Comparison of ENCODE assay signal across 19 mouse cellular contexts in genomic region chr11:36481524-36481923, GRCm38 (mm10).
A peak's percentile ranks its signal among the peaks of the same experiment; 100 is the strongest.
DNase-seq lines count a peak whose midpoint lies in the region; ATAC-seq and TF ChIP-seq lines count a peak whose summit lies in the region.
"Had no signal": no experiment of that assay in that cellular context is flagged by ENCODE, and none has a peak within 500 bp of the region (broad histone marks: within the 10 kb centered on the region; RNA-seq: fewer than 3 reads in every experiment).

No protein-coding gene starts in this region.

- no peak for TF ChIP-seq POLR2A in heart, adult 2 months (IDR thresholded peaks at IDR 0.05; ENCODE audit: insufficient read depth, low read depth, low read length)

- H3K9ac ChIP-seq in heart, embryonic 13.5 days = no peak overlapping the region
- no peak overlapping the region for H3K9ac ChIP-seq in heart, adult 2 months (ENCODE audit: low read depth, low read length)
- no peak overlapping the region for H3K9ac ChIP-seq in intestine, embryonic 16.5 days (ENCODE audit: low read depth, low read length)
- H3K9ac ChIP-seq in intestine, postnatal 0 days (ENCODE audit: low read depth, low read length) = no peak overlapping the region
- no peak overlapping the region for H3K9ac ChIP-seq in neural tube, embryonic 11.5 days (ENCODE audit: low read length)
- H3K9ac ChIP-seq in neural tube, embryonic 15.5 days (replicated peaks) = no peak overlapping the region
- H3K9ac ChIP-seq: embryonic facial prominence, embryonic 12.5 days; intestine, embryonic 15.5 days; stomach, embryonic 15.5 days had no signal

- no peak overlapping the region for H3K27ac ChIP-seq in heart, embryonic 13.5 days (replicated peaks)
- H3K27ac ChIP-seq in heart, adult 2 months = no peak overlapping the region
- H3K27ac ChIP-seq in intestine, embryonic 16.5 days (ENCODE audit: low read length) = no peak overlapping the region
- H3K27ac ChIP-seq in intestine, postnatal 0 days (ENCODE audit: low read depth, low read length) = no peak overlapping the region
- H3K27ac ChIP-seq in neural tube, embryonic 11.5 days (ENCODE audit: low read depth, low read length) = no peak overlapping the region
- H3K27ac ChIP-seq in neural tube, embryonic 15.5 days (replicated peaks) = no peak overlapping the region
- H3K27ac ChIP-seq: embryonic facial prominence, embryonic 12.5 days; intestine, embryonic 15.5 days; kidney, postnatal 0 days; layer of hippocampus, adult 2 months; stomach, embryonic 15.5 days had no signal

- no peak overlapping the region for H3K4me3 ChIP-seq in heart, embryonic 13.5 days
- no peak overlapping the region for H3K4me3 ChIP-seq in heart, adult 2 months
- H3K4me3 ChIP-seq in intestine, embryonic 16.5 days (ENCODE audit: low read length) = no peak overlapping the region
- no peak overlapping the region for H3K4me3 ChIP-seq in intestine, postnatal 0 days (ENCODE audit: low read depth, low read length)
- no peak overlapping the region for H3K4me3 ChIP-seq in neural tube, embryonic 11.5 days (ENCODE audit: low read depth, low read length)
- H3K4me3 ChIP-seq in neural tube, embryonic 15.5 days (replicated peaks) = no peak overlapping the region
- H3K4me3 ChIP-seq: embryonic facial prominence, embryonic 12.5 days; intestine, embryonic 15.5 days; layer of hippocampus, adult 2 months; megakaryocyte, embryonic 14.5 days; stomach, embryonic 15.5 days had no signal

- peaks cover 15% of the 10 kb centered on the region; the same call in 1 of the 2 replicates for H3K27me3 ChIP-seq in heart, embryonic 13.5 days (replicated peaks)
- H3K27me3 ChIP-seq in heart, adult 2 months (ENCODE audit: control insufficient read depth, insufficient read depth, low read length) = no peaks in the 10 kb centered on the region
- H3K27me3 ChIP-seq in intestine, embryonic 16.5 days (replicated peaks; ENCODE audit: control insufficient read depth, insufficient read depth, low read length) = no peaks in the 10 kb centered on the region
- H3K27me3 ChIP-seq in intestine, postnatal 0 days (replicated peaks; ENCODE audit: control insufficient read depth, insufficient read depth, low read length) = no peaks in the 10 kb centered on the region
- no peaks in the 10 kb centered on the region for H3K27me3 ChIP-seq in neural tube, embryonic 11.5 days (ENCODE audit: control insufficient read depth, insufficient read depth, low read length)
- H3K27me3 ChIP-seq in neural tube, embryonic 15.5 days (replicated peaks) = no peaks in the 10 kb centered on the region
- H3K27me3 ChIP-seq: megakaryocyte, embryonic 14.5 days; stomach, embryonic 15.5 days had no signal

- intact Hi-C loops in heart, adult 2 months (cut with DNase I) = no loop called here

- TF ChIP-seq EP300 in heart, adult 2 months (IDR thresholded peaks at IDR 0.05; ENCODE audit: insufficient read depth, low read depth, low read length) = no peak

- peak overlapping the region; percentile 32 for H3K4me2 ChIP-seq in heart, embryonic 13.5 days
- H3K4me2 ChIP-seq in intestine, embryonic 16.5 days (ENCODE audit: low read depth, low read length) = no peak overlapping the region
- no peak overlapping the region for H3K4me2 ChIP-seq in intestine, postnatal 0 days (replicated peaks; ENCODE audit: low read depth)
- no peak overlapping the region for H3K4me2 ChIP-seq in neural tube, embryonic 11.5 days (ENCODE audit: low read depth)
- H3K4me2 ChIP-seq in neural tube, embryonic 15.5 days = no peak overlapping the region
- H3K4me2 ChIP-seq: embryonic facial prominence, embryonic 12.5 days; intestine, embryonic 15.5 days; stomach, embryonic 15.5 days had no signal

- no peaks in the 10 kb centered on the region for H3K36me3 ChIP-seq in heart, embryonic 13.5 days
- no peaks in the 10 kb centered on the region for H3K36me3 ChIP-seq in heart, adult 2 months (ENCODE audit: control insufficient read depth, insufficient read depth, low read length)
- H3K36me3 ChIP-seq in intestine, embryonic 16.5 days (ENCODE audit: control insufficient read depth, insufficient read depth, low read length) = no peaks in the 10 kb centered on the region
- H3K36me3 ChIP-seq in intestine, postnatal 0 days (ENCODE audit: control insufficient read depth, insufficient read depth) = no peaks in the 10 kb centered on the region
- no peaks in the 10 kb centered on the region for H3K36me3 ChIP-seq in neural tube, embryonic 11.5 days (ENCODE audit: control insufficient read depth, insufficient read depth, low read length)
- no peaks in the 10 kb centered on the region for H3K36me3 ChIP-seq in neural tube, embryonic 15.5 days
- H3K36me3 ChIP-seq: embryonic facial prominence, embryonic 12.5 days; intestine, embryonic 15.5 days; stomach, embryonic 15.5 days had no signal

- WGBS in heart, embryonic 13.5 days = 26% methylated on average over 7 of the region's 7 CpGs
- 34% methylated on average over 7 of the region's 7 CpGs for WGBS in heart, adult 2 months
- 20% methylated on average over 7 of the region's 7 CpGs for WGBS in intestine, embryonic 16.5 days
- 24% methylated on average over 7 of the region's 7 CpGs for WGBS in intestine, postnatal 0 days
- 67% methylated on average over 7 of the region's 7 CpGs for WGBS in neural tube, embryonic 11.5 days
- WGBS in neural tube, embryonic 15.5 days = 14% methylated on average over 7 of the region's 7 CpGs

- H3K4me1 ChIP-seq in heart, embryonic 13.5 days = peaks cover 34% of the 10 kb centered on the region
- no peaks in the 10 kb centered on the region for H3K4me1 ChIP-seq in heart, adult 2 months (ENCODE audit: control insufficient read depth, insufficient read depth, low read length)
- H3K4me1 ChIP-seq in intestine, embryonic 16.5 days (ENCODE audit: control insufficient read depth, insufficient read depth, low read length) = no peaks in the 10 kb centered on the region
- no peaks in the 10 kb centered on the region for H3K4me1 ChIP-seq in intestine, postnatal 0 days (replicated peaks; ENCODE audit: control insufficient read depth, insufficient read depth, low read length)
- no peaks in the 10 kb centered on the region for H3K4me1 ChIP-seq in neural tube, embryonic 11.5 days (ENCODE audit: control insufficient read depth, insufficient read depth, low read length)
- peaks cover 34% of the 10 kb centered on the region for H3K4me1 ChIP-seq in neural tube, embryonic 15.5 days
- H3K4me1 ChIP-seq: embryonic facial prominence, embryonic 12.5 days; intestine, embryonic 15.5 days; megakaryocyte, embryonic 14.5 days; stomach, embryonic 15.5 days had no signal

- DNase-seq in heart, adult 2 months = no peak
- no peak for DNase-seq in neural tube, embryonic 11.5 days (ENCODE audit: low spot score)
- DNase-seq in cerebellum, postnatal 4 days (ENCODE audit: low spot score in 2 of 2) = no peak
- DNase-seq: adrenal gland, postnatal 14 days; cerebellum, adult 18-20 months; gastrocnemius, postnatal 10 days; liver; right cerebral cortex, postnatal 14 days; thymus, adult 2 months had no signal

- H3K9me3 ChIP-seq in heart, embryonic 13.5 days = no peaks in the 10 kb centered on the region
- H3K9me3 ChIP-seq in intestine, embryonic 16.5 days (ENCODE audit: control insufficient read depth, low read length) = no peaks in the 10 kb centered on the region
- no peaks in the 10 kb centered on the region for H3K9me3 ChIP-seq in intestine, postnatal 0 days (ENCODE audit: control insufficient read depth)
- no peaks in the 10 kb centered on the region for H3K9me3 ChIP-seq in neural tube, embryonic 11.5 days (ENCODE audit: control insufficient read depth, low read length)
- H3K9me3 ChIP-seq in neural tube, embryonic 15.5 days (replicated peaks) = no peaks in the 10 kb centered on the region
- H3K9me3 ChIP-seq: embryonic facial prominence, embryonic 12.5 days; intestine, embryonic 15.5 days; stomach, embryonic 15.5 days had no signal

- ATAC-seq in heart, embryonic 13.5 days (ENCODE audit: extremely low read depth, insufficient number of reproducible peaks, low FRiP score, low TSS enrichment) = no peak
- peak; percentile 38; the same call in 1 of the 2 replicates for ATAC-seq in intestine, embryonic 16.5 days
- ATAC-seq in intestine, postnatal 0 days = no peak
- 0 out of 2 replicates have a peak, but pooled peaks have one; percentile 16 for ATAC-seq in neural tube, embryonic 11.5 days (ENCODE audit: insufficient read depth, low FRiP score, low TSS enrichment)
- ATAC-seq in neural tube, embryonic 15.5 days (ENCODE audit: low FRiP score) = no peak; the same call in 1 of the 2 replicates
- ATAC-seq: intestine, embryonic 15.5 days had no signal

- no peaks in the 10 kb centered on the region for H3K79me2 ChIP-seq in heart, adult 2 months (replicated peaks; ENCODE audit: control insufficient read depth, insufficient read depth, low read length)

- no peak for TF ChIP-seq CTCF in heart, adult 2 months (IDR thresholded peaks at IDR 0.05)
- no peak for TF ChIP-seq CTCF in intestine, postnatal 0 days (IDR thresholded peaks at IDR 0.05; ENCODE audit: low read depth)

Comparison
In these comparisons a context has a peak if more than half of its experiments do, and no peak if none do; other contexts are left out.
1. ATAC-seq: peak in intestine, embryonic 16.5 days (single experiment) and neural tube, embryonic 11.5 days (single experiment); none in heart, embryonic 13.5 days (single experiment), intestine, postnatal 0 days (single experiment) and neural tube, embryonic 15.5 days (single experiment).